Mouse (Mus musculus) neural tube, embryonic 13.5 days (tissue): ENCODE measurements around the gene Gchfr. TPM values are rescaled to one million over a fixed set of nuclear protein-coding genes. Genes with fewer than 3 reads are reported as not detected.
A peak's percentile ranks its signal among the peaks of the same experiment; 100 is the strongest.

ENCODE experiments used
- ATAC-seq: fragments of 200-750 bp; cut with Nextera tagmentation; 2 replicates; pipeline ENCODE4 v1.8.0; 2017; ENCODE audit warnings: low read depth, mild to moderate bottlenecking, moderate TSS enrichment, moderate library complexity
- H3K27ac ChIP-seq: fragments of 300-500 bp; sonication (generic); replicated peaks from 2 replicates; pipeline ENCODE4 v1.5.1; 2015; ENCODE audit warnings: moderate library complexity, mild to moderate bottlenecking, inconsistent platforms
- H3K27me3 ChIP-seq: fragments of 300-500 bp; sonication (generic); 2 replicates; pipeline ENCODE4 v1.6.1; 2015; ENCODE audit warnings: mild to moderate bottlenecking, inconsistent platforms
- H3K36me3 ChIP-seq: fragments of 300-500 bp; sonication (generic); 2 replicates; pipeline ENCODE4 v1.6.1; 2015; ENCODE audit warnings: mild to moderate bottlenecking, inconsistent platforms
- H3K4me1 ChIP-seq: fragments of 300-500 bp; sonication (generic); replicated peaks from 2 replicates; pipeline ENCODE4 v1.6.1; 2015; ENCODE audit warnings: inconsistent platforms
- H3K4me2 ChIP-seq: fragments of 300-500 bp; sonication (generic); 2 replicates; pipeline ENCODE4 v1.6.1; 2015; ENCODE audit warnings: inconsistent platforms, mild to moderate bottlenecking, moderate library complexity
- H3K4me3 ChIP-seq: fragments of 300-500 bp; sonication (generic); 2 replicates; pipeline ENCODE4 v1.5.1; 2015; ENCODE audit warnings: mild to moderate bottlenecking, inconsistent platforms
- H3K9ac ChIP-seq: fragments of 300-500 bp; sonication (generic); 2 replicates; pipeline ENCODE4 v1.6.1; 2015; ENCODE audit warnings: moderate library complexity, mild to moderate bottlenecking, inconsistent platforms
- H3K9me3 ChIP-seq: fragments of 300-500 bp; sonication (generic); 2 replicates; pipeline ENCODE4 v1.6.1; 2016; ENCODE audit warnings: inconsistent platforms
- WGBS: fragments of 180-500 bp; shearing (Covaris S2); methylation state at CpG from one replicate; pipeline ENCODE4 v1.1.7; 2015; 5-methylcytosine and 5-hydroxymethylcytosine counted together
- polyA plus RNA-seq: library from polyadenylated mRNA; unstranded; fragments of >200 nt; fragmentation: Nextera tagmentation; extraction: Ambion mirVana; gene quantifications from 2 replicates; pipeline ENCODE4 v1.2.1, GENCODE M21; 2015

The Gchfr gene
- polyA plus RNA-seq, 1 experiment from 2014 or later, result 2.3 TPM

- ATAC-seq, result no peak
- H3K9ac ChIP-seq, result no peak overlapping the region
- no peak overlapping the region for H3K27ac ChIP-seq
- no peaks in the 10 kb centered on the region for H3K9me3 ChIP-seq
- peaks cover 43% of the 10 kb centered on the region for H3K4me1 ChIP-seq
- H3K36me3 ChIP-seq, result peaks cover 42% of the 10 kb centered on the region
- no peak overlapping the region for H3K4me2 ChIP-seq
- 77% methylated on average over 6 of the region's 6 CpGs for WGBS
- H3K27me3 ChIP-seq, result 0 out of 2 replicates have a peak, but pooled peaks cover 4% of the 10 kb centered on the region
- no peak overlapping the region for H3K4me3 ChIP-seq
Observed at GRCm38 (mm10) chr2:119175614-119176013, 8.0 kb downstream of the Gchfr start.

- H3K4me1 ChIP-seq, result peaks cover 35% of the 10 kb centered on the region
- H3K9ac ChIP-seq, result no peak overlapping the region
- peaks cover 47% of the 10 kb centered on the region for H3K36me3 ChIP-seq
- H3K27me3 ChIP-seq, result 0 out of 2 replicates have a peak, but pooled peaks cover 4% of the 10 kb centered on the region
- 58% methylated on average over 3 of the region's 3 CpGs for WGBS
- ATAC-seq, result no peak
- H3K4me3 ChIP-seq, result no peak overlapping the region
- H3K9me3 ChIP-seq, result no peaks in the 10 kb centered on the region
- H3K4me2 ChIP-seq, result no peak overlapping the region
- no peak overlapping the region for H3K27ac ChIP-seq
Observed at GRCm38 (mm10) chr2:119176761-119177160, 9.2 kb downstream of the Gchfr start.

- H3K27ac ChIP-seq, result no peak overlapping the region
- WGBS, result 94% methylated on average over 5 of the region's 5 CpGs
- ATAC-seq, result no peak
Observed at GRCm38 (mm10) chr2:119177384-119177939, 9.9 kb downstream of the Gchfr start.

GRCm38 (mm10) chr2:119182914-119183313 lies 15.3 kb downstream of the Gchfr start:
- H3K27ac ChIP-seq, result no peak overlapping the region
- no peak overlapping the region for H3K9ac ChIP-seq
- H3K9me3 ChIP-seq, result no peaks in the 10 kb centered on the region
- 70% methylated on average over 7 of the region's 7 CpGs for WGBS
- H3K4me1 ChIP-seq, result no peaks in the 10 kb centered on the region
- no peak for ATAC-seq
- no peak overlapping the region for H3K4me2 ChIP-seq
- H3K27me3 ChIP-seq, result no peaks in the 10 kb centered on the region
- peaks cover 67% of the 10 kb centered on the region for H3K36me3 ChIP-seq
- no peak overlapping the region for H3K4me3 ChIP-seq

More at GRCm38 (mm10) chr2:119177384-119177939, 9.9 kb downstream of the Gchfr start:
- Histone ChIP-seq H3K9ac (no peak overlapping the region), H3K9me3 (no peaks in the 10 kb centered on the region), H3K4me3 (no peak overlapping the region), H3K27me3 (0 out of 2 replicates have a peak, but pooled peaks cover 4% of the 10 kb centered on the region), H3K4me1 (peaks cover 28% of the 10 kb centered on the region), H3K4me2 (no peak overlapping the region), H3K36me3 (peaks cover 52% of the 10 kb centered on the region)

GRCm38 (mm10) chr2:119189029-119189710 lies 21.6 kb downstream of the Gchfr start:
- peak overlapping the region; percentile 29 for H3K4me3 ChIP-seq
- H3K9me3 ChIP-seq, result no peaks in the 10 kb centered on the region
- 11% methylated on average over 15 of the region's 15 CpGs for whole genome bisulfite sequencing
- 0 out of 2 replicates have a peak overlapping the region, but pooled peaks have one; percentile 36 for H3K9ac ChIP-seq
- H3K4me1 ChIP-seq, result peaks cover 8% of the 10 kb centered on the region; the same call in 1 of the 2 replicates
- peak; percentile 90 for ATAC-seq
- no peaks in the 10 kb centered on the region for H3K27me3 ChIP-seq
- H3K27ac ChIP-seq, result no peak overlapping the region
- peak overlapping the region; percentile 60 for H3K4me2 ChIP-seq
- H3K36me3 ChIP-seq, result peaks cover 16% of the 10 kb centered on the region

- H3K4me1 ChIP-seq, result peaks cover 8% of the 10 kb centered on the region; the same call in 1 of the 2 replicates
- H3K9ac ChIP-seq, result no peak overlapping the region
- H3K27me3 ChIP-seq, result no peaks in the 10 kb centered on the region
- H3K27ac ChIP-seq, result no peak overlapping the region
- no peak overlapping the region for H3K4me2 ChIP-seq
- ATAC-seq, result no peak
- no peaks in the 10 kb centered on the region for H3K9me3 ChIP-seq
- peaks cover 2% of the 10 kb centered on the region; the same call in 1 of the 2 replicates for H3K36me3 ChIP-seq
- no peak overlapping the region for H3K4me3 ChIP-seq
- WGBS, result 88% methylated on average over 5 of the region's 5 CpGs
Observed at GRCm38 (mm10) chr2:119190969-119191368, 23.4 kb downstream of the Gchfr start.

- Histone ChIP-seq H3K9me3 (no peaks in the 10 kb centered on the region), H3K4me2 (no peak overlapping the region), H3K4me3 (no peak overlapping the region), H3K36me3 (no peaks in the 10 kb centered on the region), H3K27ac (no peak overlapping the region), H3K4me1 (peaks cover 6% of the 10 kb centered on the region), H3K27me3 (no peaks in the 10 kb centered on the region), H3K9ac (no peak overlapping the region)
- WGBS, result 94% methylated on average over 5 of the region's 5 CpGs
- no peak for ATAC-seq
Observed at GRCm38 (mm10) chr2:119194140-119194539, 26.6 kb downstream of the Gchfr start.

GRCm38 (mm10) chr2:119196316-119197108 lies 28.9 kb downstream of the Gchfr start:
- no peak for ATAC-seq
- no peaks in the 10 kb centered on the region for H3K36me3 ChIP-seq
- WGBS, result 33% methylated on average over 4 of the region's 4 CpGs
- no peaks in the 10 kb centered on the region for H3K27me3 ChIP-seq
- H3K9ac ChIP-seq, result no peak overlapping the region
- H3K4me3 ChIP-seq, result no peak overlapping the region
- H3K9me3 ChIP-seq, result no peaks in the 10 kb centered on the region
- peaks cover 4% of the 10 kb centered on the region; the same call in 1 of the 2 replicates for H3K4me1 ChIP-seq
- no peak overlapping the region for H3K27ac ChIP-seq
- H3K4me2 ChIP-seq, result no peak overlapping the region

- H3K9ac ChIP-seq, result no peak overlapping the region
- no peaks in the 10 kb centered on the region for H3K27me3 ChIP-seq
- H3K4me2 ChIP-seq, result no peak overlapping the region
- H3K27ac ChIP-seq, result no peak overlapping the region
- peaks cover 4% of the 10 kb centered on the region; the same call in 1 of the 2 replicates for H3K4me1 ChIP-seq
- H3K4me3 ChIP-seq, result no peak overlapping the region
- 90% methylated on average over 1 of the region's 1 CpGs for WGBS
- no peaks in the 10 kb centered on the region for H3K36me3 ChIP-seq
- ATAC-seq, result no peak
- H3K9me3 ChIP-seq, result no peaks in the 10 kb centered on the region
Observed at GRCm38 (mm10) chr2:119197493-119197892, 29.9 kb downstream of the Gchfr start.

- 71% methylated on average over 1 of the region's 1 CpGs for WGBS
- H3K27ac ChIP-seq, result no peak overlapping the region
- no peaks in the 10 kb centered on the region for H3K9me3 ChIP-seq
- no peak overlapping the region for H3K4me3 ChIP-seq
- H3K27me3 ChIP-seq, result no peaks in the 10 kb centered on the region
- H3K9ac ChIP-seq, result no peak overlapping the region
- no peak overlapping the region for H3K4me2 ChIP-seq
- ATAC-seq, result no peak
- H3K4me1 ChIP-seq, result peaks cover 7% of the 10 kb centered on the region
- H3K36me3 ChIP-seq, result no peaks in the 10 kb centered on the region
Observed at GRCm38 (mm10) chr2:119198049-119198448, 30.5 kb downstream of the Gchfr start.

- H3K36me3 ChIP-seq, result no peaks in the 10 kb centered on the region
- no peak overlapping the region for H3K27ac ChIP-seq
- no peaks in the 10 kb centered on the region for H3K27me3 ChIP-seq
- H3K4me3 ChIP-seq, result no peak overlapping the region
- 70% methylated on average over 3 of the region's 3 CpGs for WGBS
- H3K4me1 ChIP-seq, result peaks cover 15% of the 10 kb centered on the region
- ATAC-seq, result no peak
- H3K9ac ChIP-seq, result no peak overlapping the region
- no peak overlapping the region for H3K4me2 ChIP-seq
- no peaks in the 10 kb centered on the region for H3K9me3 ChIP-seq
Observed at GRCm38 (mm10) chr2:119198934-119199333, 31.4 kb downstream of the Gchfr start.

GRCm38 (mm10) chr2:119202914-119203453 lies 35.4 kb downstream of the Gchfr start:
- H3K4me2 ChIP-seq, result no peak overlapping the region
- no peak overlapping the region for H3K27ac ChIP-seq
- no peak overlapping the region for H3K9ac ChIP-seq
- no peaks in the 10 kb centered on the region for H3K27me3 ChIP-seq
- H3K4me3 ChIP-seq, result no peak overlapping the region
- ATAC-seq, result no peak
- no peaks in the 10 kb centered on the region for H3K36me3 ChIP-seq
- peaks cover 23% of the 10 kb centered on the region for H3K4me1 ChIP-seq
- H3K9me3 ChIP-seq, result no peaks in the 10 kb centered on the region
- 56% methylated on average over 5 of the region's 5 CpGs for WGBS
